Mouse (Mus musculus) c-Kit-positive CD71-positive TER-119-negative erythroid progenitor cells, embryonic 14.5 days (primary cell): ENCODE results near the gene Tbc1d16.
"Not testable (repeated sequence)": the region's sequence is repeated elsewhere in the genome, so short reads cannot be mapped to it uniquely, and the experiment has no call there.

ENCODE experiments used
- DNase-seq: peaks from one replicate; pipeline ENCODE4 v3.0.0-alpha.2; 2013; ENCODE audit warnings: low read depth

The Tbc1d16 gene

DNA sequence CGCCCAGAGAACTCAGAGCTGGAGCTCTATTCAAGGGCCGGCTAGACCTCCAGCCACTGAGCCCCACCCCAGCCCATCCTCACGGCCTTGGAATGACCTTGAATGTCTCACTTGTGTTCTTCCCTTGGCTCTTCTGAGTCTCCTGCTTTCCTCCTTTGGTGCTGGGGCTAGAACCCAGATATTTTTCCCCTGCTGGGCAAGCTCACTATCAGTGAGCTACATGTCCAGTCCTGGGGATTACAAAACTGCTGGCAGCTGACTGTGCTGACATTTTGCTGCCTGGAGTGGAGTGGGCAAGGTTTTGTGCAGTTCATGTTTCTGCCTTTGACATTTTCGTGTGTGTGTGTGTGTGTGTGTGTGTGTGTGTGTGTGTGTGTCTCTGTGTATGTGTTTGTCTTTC is 111.3 kb downstream of the Tbc1d16 start:
- no peak for DNase-seq

DNA sequence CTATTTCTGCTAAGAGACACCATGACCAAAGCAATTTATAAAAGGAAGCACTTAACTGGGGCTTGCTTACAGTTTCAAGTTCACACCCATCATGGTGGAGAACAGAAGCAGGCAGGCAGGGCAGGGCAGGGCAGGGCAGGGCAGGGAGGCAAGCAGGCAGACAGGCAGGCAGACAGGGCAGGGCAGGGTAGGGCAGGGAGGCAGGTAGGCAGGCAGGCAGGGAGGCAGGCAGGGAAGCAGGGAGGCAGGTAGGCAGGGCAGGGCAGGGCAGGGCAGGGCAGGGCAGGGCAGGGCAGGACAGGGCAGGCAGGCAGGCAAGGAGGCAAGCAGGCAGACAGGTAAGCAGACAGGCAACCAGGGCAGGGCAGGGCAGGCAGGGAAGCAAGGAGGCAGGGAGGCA is 115.6 kb downstream of the Tbc1d16 start:
- no peak for DNase-seq

DNA sequence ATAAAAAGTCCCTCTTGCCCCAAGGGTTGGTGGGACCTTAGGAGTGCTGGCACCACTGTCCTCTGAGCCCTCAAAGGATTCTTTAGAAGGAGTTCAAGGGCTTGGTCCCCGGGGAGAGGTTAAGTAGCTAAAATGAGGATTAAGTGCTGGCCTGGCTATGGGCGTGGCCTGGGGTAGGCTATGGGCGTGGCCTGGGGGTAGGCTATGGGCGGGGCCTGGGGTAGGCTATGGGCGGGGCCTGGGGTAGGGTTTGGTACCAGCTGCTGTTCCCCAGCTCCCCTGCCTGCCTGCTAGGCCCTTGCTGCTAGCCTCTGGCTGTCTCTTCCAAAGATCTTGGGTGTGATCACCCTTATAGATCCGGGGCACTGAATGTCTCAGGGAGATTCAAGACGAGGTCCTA is 117.0 kb downstream of the Tbc1d16 start:
- no peak for DNase-seq

DNA sequence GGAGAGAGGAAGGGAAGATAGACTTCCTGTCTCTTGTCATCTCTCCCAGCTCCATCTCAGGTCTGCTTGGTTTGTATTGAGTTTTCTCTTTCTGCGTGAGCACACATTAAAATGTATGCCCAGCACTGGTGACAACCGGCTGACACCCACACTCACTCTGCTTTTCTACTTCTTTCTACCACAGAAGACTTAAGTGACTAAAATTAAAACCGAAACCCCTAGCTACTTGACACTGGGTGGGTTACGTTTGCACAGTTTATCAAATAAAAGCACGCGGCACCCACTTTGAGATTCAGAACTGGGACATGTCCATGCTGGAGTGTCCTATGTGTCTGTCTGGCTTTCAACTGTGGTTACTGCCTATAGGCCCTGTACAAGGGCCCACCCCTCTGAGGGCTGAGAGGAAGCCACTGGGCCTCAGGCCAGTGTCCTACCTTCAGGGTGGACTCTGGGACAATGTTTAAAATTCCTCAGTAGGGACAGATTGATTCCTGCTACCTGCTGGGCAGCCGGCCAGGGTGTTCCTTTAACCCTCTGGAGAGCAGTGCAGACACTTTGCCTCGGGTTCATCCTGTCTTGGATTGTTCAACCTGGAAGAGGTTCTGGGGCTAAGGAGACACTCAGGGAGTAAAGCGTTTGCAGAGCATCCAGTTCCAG is 118.8 kb downstream of the Tbc1d16 start:
- DNase-seq = no peak

DNA sequence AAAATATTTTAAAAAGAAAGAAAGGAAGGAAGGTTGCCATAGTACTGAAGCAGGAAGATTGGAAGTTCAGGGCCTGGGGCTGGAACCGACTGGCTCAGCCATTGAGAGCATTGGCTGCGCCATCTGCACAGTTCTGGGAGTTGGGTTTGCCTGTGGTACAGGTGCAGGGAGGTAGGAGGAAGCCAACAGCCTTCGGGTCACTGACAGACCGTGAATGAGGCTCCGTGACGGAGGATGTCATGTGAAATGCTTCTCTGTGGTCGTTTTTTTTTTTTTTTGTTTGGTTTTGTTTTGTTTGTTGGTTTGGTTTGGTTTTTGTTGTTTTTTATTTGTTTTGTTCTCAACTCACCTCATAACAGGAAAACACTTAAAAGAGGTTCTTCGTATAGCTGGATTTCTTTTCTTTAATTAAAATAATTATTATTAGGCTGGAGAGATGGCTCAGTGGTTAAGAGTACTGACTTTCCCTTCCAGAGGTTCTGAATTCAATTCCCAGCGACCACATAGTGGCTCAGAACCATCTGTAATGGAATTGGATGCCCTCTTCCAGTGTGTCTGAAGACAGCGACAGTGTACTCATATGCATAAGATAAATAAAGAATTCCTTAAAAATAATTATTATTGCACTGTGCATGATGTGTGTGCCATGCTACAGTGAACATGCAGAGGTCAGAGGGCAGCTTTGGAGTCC is 119.6 kb downstream of the Tbc1d16 start:
- no peak for DNase-seq

DNA sequence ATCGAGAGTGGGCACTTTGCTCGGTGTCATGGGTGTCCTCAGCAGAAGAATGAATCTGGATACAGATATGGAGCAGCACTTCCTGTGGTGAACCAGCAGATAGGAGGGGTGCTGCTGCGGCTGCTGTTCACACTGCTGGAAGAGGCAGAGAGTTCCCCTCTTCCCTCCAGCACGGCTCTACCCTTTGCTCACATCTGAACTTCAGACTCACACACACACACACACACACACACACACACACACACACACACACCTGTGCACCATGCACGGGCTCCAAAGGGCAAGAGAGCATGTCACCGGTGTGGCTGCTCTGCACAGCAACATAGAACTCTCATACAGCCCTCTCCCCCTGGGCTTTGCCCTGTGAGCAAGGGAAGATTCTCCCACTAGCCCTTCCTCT is 122.0 kb downstream of the Tbc1d16 start:
- DNase-seq = no peak

DNA sequence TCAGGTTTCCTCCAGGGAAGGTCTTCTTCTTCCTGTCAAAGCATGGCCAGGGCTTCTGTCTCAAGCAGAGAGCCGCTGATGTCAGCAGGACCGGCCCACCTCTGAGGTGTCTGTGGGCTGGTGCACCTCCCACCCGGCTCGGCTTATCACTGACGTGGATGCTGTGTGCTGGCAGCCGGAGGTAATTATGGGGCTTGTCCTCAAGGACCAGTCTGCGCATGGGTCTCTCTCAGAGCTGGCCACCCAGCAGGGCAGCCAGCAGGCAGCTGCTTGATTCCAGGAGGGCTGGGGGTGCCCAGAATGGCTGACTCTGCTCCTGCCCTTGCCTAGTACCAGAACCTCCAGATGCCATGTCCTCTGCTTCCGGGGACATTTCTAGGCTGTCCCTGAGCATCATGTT is 122.6 kb downstream of the Tbc1d16 start:
- DNase-seq = no peak

DNA sequence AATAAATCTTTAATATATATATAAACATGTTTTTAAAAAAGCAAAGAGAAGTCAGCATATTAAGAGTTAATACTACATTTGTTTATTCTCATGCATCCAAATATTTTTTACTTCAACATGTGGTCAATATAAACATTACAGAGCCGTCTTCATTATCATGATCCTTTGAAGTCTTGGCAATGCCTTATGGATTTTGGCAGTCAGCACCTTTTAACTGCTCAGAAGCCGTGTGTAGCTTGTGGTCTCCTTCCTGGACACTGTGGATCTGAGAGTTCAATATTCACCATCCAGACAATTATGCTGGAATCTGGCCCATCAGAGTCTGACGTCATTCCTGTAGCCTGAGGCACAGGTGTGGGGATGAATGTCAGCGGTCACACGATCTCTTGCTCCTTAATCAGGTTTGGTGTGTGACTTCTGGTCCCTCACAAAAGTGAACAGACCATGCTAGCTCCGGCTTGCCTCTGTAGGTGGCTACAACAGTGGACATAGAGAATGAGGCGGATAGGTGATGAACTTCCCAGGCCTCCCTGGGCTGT is 123.2 kb downstream of the Tbc1d16 start:
- no peak for DNase-seq

DNA sequence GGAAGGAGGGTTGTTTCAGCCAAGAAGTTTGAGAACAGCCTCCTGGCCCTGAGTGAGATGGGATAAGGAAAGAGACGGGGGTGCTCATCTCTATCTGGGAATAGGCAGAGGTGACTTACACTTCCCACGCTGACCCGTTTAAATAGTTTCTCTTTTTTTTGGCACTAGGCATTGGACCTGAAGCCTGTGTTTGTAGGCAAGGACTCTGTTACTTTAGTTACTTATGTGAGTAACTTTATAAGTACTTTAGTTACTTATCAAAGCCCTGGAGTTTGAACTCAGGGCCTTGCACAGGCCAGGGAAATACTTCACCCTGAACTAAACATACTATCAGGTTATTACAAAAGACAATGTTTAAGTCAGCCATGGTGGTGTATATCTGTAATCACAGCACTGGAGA is 124.3 kb downstream of the Tbc1d16 start:
- no peak for DNase-seq

DNA sequence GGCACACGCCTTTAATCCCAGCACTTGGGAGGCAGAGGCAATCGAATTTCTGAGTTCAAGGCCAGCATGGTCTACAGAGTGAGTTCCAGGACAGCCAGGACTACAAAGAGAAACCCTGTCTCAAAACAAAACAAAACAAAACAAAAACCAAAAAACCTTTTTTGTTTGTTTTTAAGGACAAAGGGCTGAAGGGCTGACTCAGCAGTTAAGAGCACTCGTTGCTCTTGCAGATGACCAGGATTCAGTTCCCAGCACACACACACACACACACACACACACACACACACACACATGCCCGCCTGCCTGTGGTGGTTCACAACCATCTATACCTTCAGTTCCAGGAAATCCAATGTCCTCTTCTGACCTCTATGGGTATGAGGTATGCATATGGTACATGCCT is 127.9 kb downstream of the Tbc1d16 start:
- DNase-seq = not testable (repeated sequence)

DNA sequence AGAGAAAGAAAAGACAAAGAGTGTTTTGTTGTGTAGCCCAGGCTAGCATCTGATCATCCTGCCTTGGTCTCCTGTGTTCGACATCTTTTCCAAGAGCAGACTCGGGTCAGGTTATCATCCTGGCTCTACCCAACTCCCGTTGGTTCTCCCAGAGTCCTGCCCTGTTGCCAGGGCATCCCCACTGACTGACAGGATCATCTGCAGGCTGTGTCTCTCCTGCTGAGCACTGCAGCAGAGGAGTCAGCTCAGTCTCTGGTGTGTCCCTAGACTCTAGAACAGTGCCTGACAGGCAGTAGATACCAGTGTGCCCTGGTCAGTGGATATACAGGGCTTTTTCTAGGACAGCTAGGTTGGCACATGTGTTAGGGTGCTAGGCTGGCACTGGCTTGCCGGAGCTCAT is 130.1 kb downstream of the Tbc1d16 start:
- no peak for DNase-seq

DNA sequence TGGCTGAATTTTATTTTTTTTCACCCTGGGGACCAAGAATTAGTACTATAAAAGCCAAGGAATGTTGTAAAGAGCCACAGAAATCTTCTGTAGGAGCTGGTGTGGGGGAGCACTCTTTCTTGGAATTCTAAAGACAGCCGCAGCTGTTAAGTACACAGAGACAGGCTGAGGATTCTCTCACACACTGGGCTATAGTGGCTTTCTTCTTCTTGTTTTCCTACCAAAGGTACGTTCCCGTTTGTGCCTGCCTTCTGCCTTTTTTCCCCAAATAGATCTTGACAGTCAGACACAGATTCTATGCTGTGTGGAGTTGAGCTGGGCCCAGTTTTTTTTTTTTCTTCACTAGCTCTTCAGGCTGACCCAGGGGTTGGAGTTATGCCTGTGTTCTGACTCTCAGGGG is 132.9 kb downstream of the Tbc1d16 start:
- DNase-seq = no peak

DNA sequence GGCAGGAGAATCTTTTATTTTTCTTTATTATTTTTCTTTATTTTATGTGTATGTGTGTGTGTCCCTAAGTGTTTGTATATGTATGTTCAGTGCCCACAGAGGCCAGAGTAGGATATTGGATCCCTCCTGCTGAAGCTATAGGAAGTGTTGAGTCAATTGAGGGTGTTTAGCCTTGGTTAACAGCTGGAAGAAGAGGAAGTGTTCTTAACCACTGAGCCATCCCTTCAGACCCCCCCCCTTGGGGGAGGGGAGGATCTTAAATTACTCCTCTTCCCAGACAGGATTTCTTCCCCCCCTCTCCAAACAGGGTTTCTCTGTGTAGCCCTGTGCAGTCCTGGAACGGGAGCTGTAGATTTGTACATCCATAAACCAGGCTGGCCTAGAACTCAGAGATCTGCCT is 135.0 kb downstream of the Tbc1d16 start:
- DNase-seq = no peak
